Mouse (Mus musculus) thymus, adult 2 months (tissue): ENCODE results near the gene Dnajc12.

Experiments used
- CTCF ChIP-seq: fragments of 200-500 bp; IDR thresholded peaks from 2 replicates; pipeline ENCODE4 v1.5.1; 2012; ENCODE audit warnings: mild to moderate bottlenecking, control low read depth, low read length, moderate library complexity, borderline replicate concordance; ENCODE audit not compliant: control insufficient read depth, poor library complexity, insufficient read depth; ENCODE audit errors: extremely low read depth
- POLR2A ChIP-seq: fragments of 200-500 bp; IDR thresholded peaks from 2 replicates; pipeline ENCODE4 v1.6.1; 2012; ENCODE audit warnings: mild to moderate bottlenecking, low read length, control low read depth, moderate library complexity; ENCODE audit not compliant: control insufficient read depth, poor library complexity, insufficient read depth; ENCODE audit errors: extremely low read depth

GRCm38 (mm10) chr10:63352111-63352510 is 30.1 kb upstream of the Dnajc12 start:
- TF ChIP-seq CTCF = no peak
- no peak for TF ChIP-seq POLR2A
